Mouse (Mus musculus): ENCODE measurements around the gene Igfals.

GRCm38 (mm10) chr17:24851381-24852125 lies 14.2 kb upstream of the Igfals start:
- TF ChIP-seq TAL1 (IDR thresholded peaks at IDR 0.05; ENCODE audit: low read length) (no peak), GATA1 (IDR thresholded peaks at IDR 0.05; ENCODE audit: low read length) (no peak)
